Mouse (Mus musculus): ENCODE data around the gene Htt. TPM values are rescaled to one million over a fixed set of nuclear protein-coding genes. Genes with fewer than 3 reads are reported as not detected.

Htt gene
- 3.8 and 4.2 TPM in 2 replicates for polyA plus RNA-seq (2015; fragmentation: Nextera tagmentation; extraction: Ambion mirVana)

DNA sequence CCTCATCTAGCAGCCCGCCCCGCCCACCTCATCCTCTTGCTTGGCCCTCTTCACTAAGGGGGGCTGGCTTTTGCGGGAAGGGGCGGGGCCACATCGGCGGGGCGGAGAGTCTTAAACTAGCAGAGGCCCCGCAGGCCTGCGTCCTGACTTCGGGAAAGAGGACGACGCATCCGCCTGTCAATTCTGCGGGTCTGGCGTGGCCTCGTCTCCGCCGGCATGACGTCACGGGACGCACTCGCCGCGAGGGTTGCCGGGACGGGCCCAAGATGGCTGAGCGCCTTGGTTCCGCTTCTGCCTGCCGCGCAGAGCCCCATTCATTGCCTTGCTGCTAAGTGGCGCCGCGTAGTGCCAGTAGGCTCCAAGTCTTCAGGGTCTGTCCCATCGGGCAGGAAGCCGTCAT is at the start of gene Htt:
Gene Htt, plus strand, starts transcription at position 232 of the 400 bp plus-strand sequence.

DNA sequence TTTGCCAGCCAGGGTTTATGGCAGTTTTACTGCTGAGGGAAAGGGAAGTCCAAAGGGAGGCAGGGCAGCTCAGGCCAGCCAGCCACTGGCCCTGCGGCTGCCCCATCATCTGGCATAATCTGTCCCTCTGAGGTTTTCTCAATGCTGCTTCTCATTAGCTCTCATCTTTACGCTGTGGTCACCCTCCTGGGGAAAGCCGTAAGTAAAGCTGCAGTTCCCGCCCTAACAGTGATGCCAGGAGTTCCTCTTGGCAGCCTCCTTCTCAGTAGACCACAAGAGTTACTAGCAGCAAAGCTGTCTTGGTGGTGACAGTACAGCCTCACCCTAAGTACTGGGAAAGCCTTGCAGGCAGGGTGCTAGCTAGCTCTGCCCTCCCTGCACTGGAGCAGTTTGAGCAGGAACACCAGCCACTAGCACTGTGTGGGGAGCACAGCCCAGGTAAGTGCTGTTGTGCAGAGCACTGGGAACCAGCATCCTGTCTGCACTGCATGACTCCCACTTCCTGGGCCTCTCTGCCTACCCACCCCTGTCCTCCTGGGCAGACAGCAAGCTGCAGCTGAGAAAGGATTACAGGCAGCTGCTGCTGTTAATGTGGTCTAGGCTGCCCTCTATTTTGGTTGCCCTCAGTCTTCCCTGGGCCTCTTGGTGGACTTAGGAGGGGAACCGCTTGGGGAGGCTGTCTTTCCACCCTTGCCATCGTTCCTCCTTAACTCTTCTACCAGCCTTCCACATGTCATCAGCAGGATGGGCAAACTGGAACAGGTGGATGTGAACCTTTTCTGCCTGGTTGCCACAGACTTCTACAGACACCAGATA is 146.6 kb downstream of the Htt start, which contains the start of gene Msantd1:
Gene Msantd1, plus strand, starts transcription at position 103 of the 816 bp plus-strand sequence.

DNA sequence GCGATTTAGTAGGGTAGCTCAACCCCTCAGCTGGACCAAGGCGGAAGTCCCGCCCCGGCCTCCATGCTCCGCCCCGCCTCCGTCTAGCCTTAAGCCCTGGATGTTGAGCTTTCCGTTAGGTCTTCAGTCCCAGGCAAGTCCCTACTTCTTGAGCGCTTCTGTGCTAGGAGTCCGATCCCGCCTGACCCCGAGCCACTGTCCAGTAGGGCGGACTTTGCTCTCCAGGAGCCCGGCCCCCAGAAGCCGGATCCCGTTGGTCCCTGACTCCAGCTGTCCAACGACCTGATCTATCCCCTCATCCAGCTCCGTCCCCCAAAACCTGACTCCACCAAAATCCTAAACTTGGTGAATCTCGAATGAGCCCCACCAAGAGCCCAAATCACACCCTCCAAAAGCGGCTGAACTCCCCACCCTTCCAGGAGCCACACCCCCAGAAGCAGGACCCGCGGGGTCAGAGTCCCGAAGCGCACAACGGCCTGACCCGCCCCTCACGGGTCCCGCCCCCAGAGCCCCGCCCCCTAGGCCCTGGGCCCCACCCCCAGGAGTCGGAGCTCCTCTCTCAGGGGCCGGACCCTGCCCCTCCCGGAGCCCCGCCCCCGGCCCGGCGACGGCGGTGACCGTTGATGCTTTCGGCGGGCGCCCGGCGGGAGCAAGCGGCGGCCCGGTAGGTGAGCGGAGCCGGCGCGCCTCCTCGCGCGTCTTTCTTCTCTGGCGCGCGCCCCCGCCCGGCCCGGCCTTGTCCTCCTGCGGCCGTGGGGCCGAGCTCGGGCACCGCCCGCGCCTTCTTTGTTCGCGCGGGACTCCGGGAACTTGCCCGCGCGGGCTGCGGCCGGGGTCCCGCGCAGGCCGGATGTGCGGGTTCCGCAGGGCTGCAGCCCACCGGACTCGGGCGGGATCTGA is 187.6 kb downstream of the Htt start, which contains the start of gene Rgs12:
Gene Rgs12, plus strand, starts transcription at position 585 of the 900 bp plus-strand sequence.

MicroRNA genes within 50 kb of the gene (microRNA counts, 519-probe panel; counts per million panel counts)
- 1,284 counts per million, percentile 8 among the panel's probes with 10 or more counts for microRNA mmu-miR-467g

Small RNA genes lying within 50 kb of the gene (microRNA-seq; reads per million reads assigned to microRNA genes)
- gene Mir467g: not detected

Other genes with a start within 250 kb of the Htt start
- gene Tnip2, start 247.7 kb upstream of the Htt start, polyA plus RNA-seq (2015; fragmentation: Nextera tagmentation; extraction: Ambion mirVana): 19.1 and 20.3 TPM in 2 replicates
- 3.2 and 7.7 TPM in 2 replicates for gene Sh3bp2, start 235.9 kb upstream of the Htt start, polyA plus RNA-seq (2015; fragmentation: Nextera tagmentation; extraction: Ambion mirVana)
- gene Add1, start 188.1 kb upstream of the Htt start, polyA plus RNA-seq (2015; fragmentation: Nextera tagmentation; extraction: Ambion mirVana): 134 and 144 TPM in 2 replicates
- gene Mfsd10, start 124.5 kb upstream of the Htt start, polyA plus RNA-seq (2015; fragmentation: Nextera tagmentation; extraction: Ambion mirVana): 80.3 and 86.4 TPM in 2 replicates
- gene Nop14, start 101.6 kb upstream of the Htt start, polyA plus RNA-seq (2015; fragmentation: Nextera tagmentation; extraction: Ambion mirVana): 13.7 and 17.0 TPM in 2 replicates
- gene Grk4, start 101.4 kb upstream of the Htt start, polyA plus RNA-seq (2015; fragmentation: Nextera tagmentation; extraction: Ambion mirVana): 3.8 and 6.2 TPM in 2 replicates
- gene Msantd1, start 146.3 kb downstream of the Htt start, polyA plus RNA-seq (2015; fragmentation: Nextera tagmentation; extraction: Ambion mirVana): 0.16 and 0.30 TPM in 2 replicates
- 18.3 and 19.6 TPM in 2 replicates for gene Rgs12, start 187.7 kb downstream of the Htt start, polyA plus RNA-seq (2015; fragmentation: Nextera tagmentation; extraction: Ambion mirVana)